Mouse (Mus musculus) CD4-positive, CD25-positive, alpha-beta regulatory T cell, adult 2 months (primary cell): ENCODE measurements around the gene Upk3a.
"Not testable (repeated sequence)": the region's sequence is repeated elsewhere in the genome, so short reads cannot be mapped to it uniquely, and the experiment has no call there.

ENCODE experiments used
- DNase-seq: peaks from one replicate; pipeline ENCODE4 v3.0.0-alpha.2; 2012; ENCODE audit warnings: low read depth, low spot score

Gene Upk3a

GRCm38 (mm10) chr15:85000984-85001982 is 15.7 kb upstream of the Upk3a start:
- peak; percentile 90 for DNase-seq

GRCm38 (mm10) chr15:85009666-85010065 is 7.3 kb upstream of the Upk3a start:
- no peak for DNase-seq

- DNase-seq = no peak
Measured at GRCm38 (mm10) chr15:85011895-85012661, 4.9 kb upstream of the Upk3a start.

GRCm38 (mm10) chr15:85012662-85013054 is 4.3 kb upstream of the Upk3a start:
- no peak for DNase-seq

GRCm38 (mm10) chr15:85015771-85016170 is 1.2 kb upstream of the Upk3a start:
- DNase-seq = no peak

- DNase-seq = no peak
Measured at GRCm38 (mm10) chr15:85022211-85022610, 5.3 kb downstream of the Upk3a start.

- DNase-seq = no peak
Measured at GRCm38 (mm10) chr15:85026197-85026596, 9.3 kb downstream of the Upk3a start.

- DNase-seq = no peak
Measured at GRCm38 (mm10) chr15:85027740-85028139, 10.8 kb downstream of the Upk3a start.

GRCm38 (mm10) chr15:85028648-85029047 is 11.7 kb downstream of the Upk3a start, which contains the start of gene Fam118a:
Gene Fam118a, plus strand, starts transcription at chr15:85028948.
- not testable (repeated sequence) for DNase-seq

GRCm38 (mm10) chr15:85030643-85031042 is 13.7 kb downstream of the Upk3a start:
- DNase-seq = not testable (repeated sequence)

GRCm38 (mm10) chr15:85031866-85032265 is 14.9 kb downstream of the Upk3a start:
- no peak for DNase-seq

GRCm38 (mm10) chr15:85033916-85034315 is 17.0 kb downstream of the Upk3a start:
- not testable (repeated sequence) for DNase-seq

- peak; percentile 99 for DNase-seq
Measured at GRCm38 (mm10) chr15:85036566-85037342, 19.8 kb downstream of the Upk3a start.

- DNase-seq = no peak
Measured at GRCm38 (mm10) chr15:85037343-85037690, 20.4 kb downstream of the Upk3a start.

- peak; percentile 27 for DNase-seq
Measured at GRCm38 (mm10) chr15:85041546-85042225, 24.7 kb downstream of the Upk3a start.

GRCm38 (mm10) chr15:85042361-85042954 is 25.5 kb downstream of the Upk3a start:
- DNase-seq = peak; percentile 95

- peak; percentile 63 for DNase-seq
Measured at GRCm38 (mm10) chr15:85043116-85043515, 26.2 kb downstream of the Upk3a start.

GRCm38 (mm10) chr15:85043761-85044160 is 26.8 kb downstream of the Upk3a start:
- DNase-seq = no peak

GRCm38 (mm10) chr15:85046230-85046950 is 29.4 kb downstream of the Upk3a start:
- no peak for DNase-seq

GRCm38 (mm10) chr15:85047865-85048264 is 30.9 kb downstream of the Upk3a start:
- no peak for DNase-seq
